Mouse (Mus musculus): ENCODE measurements at regions not wholly inside any gene's neighbourhood (a gene's known extent, or its start where the extent isn't known, plus 50 kb on each side); places are given as distances from the start of the nearest gene placed in this dataset.

DNA sequence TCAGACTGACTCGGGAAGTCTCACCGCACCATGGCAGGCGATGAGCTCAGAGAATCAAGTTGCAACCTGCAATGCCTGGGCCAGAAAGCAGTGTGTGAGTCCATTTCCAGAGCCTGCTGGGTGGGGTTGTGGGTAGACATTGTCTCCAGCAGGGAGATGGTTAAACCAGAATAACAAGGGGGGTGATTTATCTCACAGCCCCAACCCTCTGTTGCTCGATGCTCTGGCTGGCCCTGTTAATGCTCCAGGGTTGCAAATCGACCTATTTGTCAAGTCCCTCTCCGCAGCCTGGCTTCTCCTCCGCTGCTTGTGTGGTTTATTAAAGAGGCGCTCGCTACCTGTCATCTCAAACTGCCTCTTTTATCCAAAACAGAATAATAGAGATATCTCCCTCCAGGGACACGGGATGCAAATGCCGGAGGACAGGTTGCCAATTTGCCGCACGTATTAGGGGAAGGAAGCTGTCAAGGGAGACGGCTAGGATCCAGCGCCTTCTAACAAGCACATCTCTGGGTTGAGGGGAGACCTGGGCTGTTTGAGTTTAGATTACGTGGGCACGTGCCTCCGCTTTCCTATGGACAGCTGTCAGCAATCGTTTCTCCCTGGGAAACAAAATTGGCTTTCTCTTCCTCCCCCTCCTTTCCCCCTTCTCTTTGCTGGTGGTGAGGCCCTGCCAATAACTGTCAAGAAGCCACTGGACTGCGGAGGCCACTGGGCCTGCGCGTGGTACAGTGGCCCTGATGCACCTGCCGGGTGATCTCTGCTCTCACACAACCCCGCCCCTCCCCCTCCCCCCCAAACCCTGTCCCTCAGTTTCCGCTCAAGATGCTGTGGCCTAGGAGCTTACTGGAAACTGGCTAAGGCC lies 57.4 kb upstream of the Pitx1 start:
- H3K27ac ChIP-seq (ENCODE audit: low read depth, low read length) = no peak overlapping the region
- DNase-seq (ENCODE audit: low spot score) = peak; percentile 13
- no peaks in the 10 kb centered on the region for H3K9me3 ChIP-seq (ENCODE audit: control insufficient read depth, low read length)
- 63% methylated on average over 25 of the region's 25 CpGs for WGBS
- H3K4me3 ChIP-seq (ENCODE audit: low read depth, low read length) = no peak overlapping the region
- no peak overlapping the region for H3K4me2 ChIP-seq (replicated peaks; ENCODE audit: low read depth, low read length)
- H3K36me3 ChIP-seq (ENCODE audit: control insufficient read depth, insufficient read depth, low read length) = no peaks in the 10 kb centered on the region
- H3K27me3 ChIP-seq (ENCODE audit: control insufficient read depth, insufficient read depth, low read length) = no peaks in the 10 kb centered on the region
- no peaks in the 10 kb centered on the region for H3K4me1 ChIP-seq (replicated peaks; ENCODE audit: control insufficient read depth, insufficient read depth, low read length)
- H3K9ac ChIP-seq (ENCODE audit: low read depth, low read length) = no peak overlapping the region
- ATAC-seq (ENCODE audit: low FRiP score) = peak; percentile 43; the same call in 1 of the 2 replicates

DNA sequence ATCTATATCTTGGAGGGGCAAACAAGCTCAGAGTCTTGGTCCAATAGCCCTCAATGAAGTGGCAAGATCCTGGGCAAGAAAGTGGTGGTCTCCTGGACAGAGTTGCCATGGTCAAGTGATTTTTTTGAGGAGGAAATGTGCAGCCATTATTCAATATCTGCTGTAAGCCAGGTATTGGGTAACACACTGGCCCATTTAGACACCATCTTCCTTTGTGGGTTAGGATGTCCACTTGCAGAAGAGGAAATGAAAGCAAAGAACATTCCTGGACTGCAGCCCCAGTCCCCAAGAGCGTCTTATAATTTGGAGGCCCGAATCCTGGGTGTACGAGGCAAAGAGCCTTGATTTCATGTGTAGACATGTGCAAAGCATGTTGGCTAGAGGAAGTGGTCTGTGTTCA lies 56.3 kb upstream of the Pitx1 start:
- Histone ChIP-seq H3K4me3 (ENCODE audit: low read depth, low read length) (no peak overlapping the region), H3K36me3 (ENCODE audit: control insufficient read depth, insufficient read depth, low read length) (no peaks in the 10 kb centered on the region), H3K9me3 (ENCODE audit: control insufficient read depth, low read length) (no peaks in the 10 kb centered on the region), H3K27ac (ENCODE audit: low read depth, low read length) (no peak overlapping the region), H3K4me2 (replicated peaks; ENCODE audit: low read depth, low read length) (no peak overlapping the region), H3K4me1 (replicated peaks; ENCODE audit: control insufficient read depth, insufficient read depth, low read length) (no peaks in the 10 kb centered on the region), H3K9ac (ENCODE audit: low read depth, low read length) (no peak overlapping the region), H3K27me3 (ENCODE audit: control insufficient read depth, insufficient read depth, low read length) (no peaks in the 10 kb centered on the region)
- ATAC-seq (ENCODE audit: low FRiP score) = no peak
- WGBS = 91% methylated on average over 3 of the region's 3 CpGs
- DNase-seq (ENCODE audit: low spot score) = no peak

DNA sequence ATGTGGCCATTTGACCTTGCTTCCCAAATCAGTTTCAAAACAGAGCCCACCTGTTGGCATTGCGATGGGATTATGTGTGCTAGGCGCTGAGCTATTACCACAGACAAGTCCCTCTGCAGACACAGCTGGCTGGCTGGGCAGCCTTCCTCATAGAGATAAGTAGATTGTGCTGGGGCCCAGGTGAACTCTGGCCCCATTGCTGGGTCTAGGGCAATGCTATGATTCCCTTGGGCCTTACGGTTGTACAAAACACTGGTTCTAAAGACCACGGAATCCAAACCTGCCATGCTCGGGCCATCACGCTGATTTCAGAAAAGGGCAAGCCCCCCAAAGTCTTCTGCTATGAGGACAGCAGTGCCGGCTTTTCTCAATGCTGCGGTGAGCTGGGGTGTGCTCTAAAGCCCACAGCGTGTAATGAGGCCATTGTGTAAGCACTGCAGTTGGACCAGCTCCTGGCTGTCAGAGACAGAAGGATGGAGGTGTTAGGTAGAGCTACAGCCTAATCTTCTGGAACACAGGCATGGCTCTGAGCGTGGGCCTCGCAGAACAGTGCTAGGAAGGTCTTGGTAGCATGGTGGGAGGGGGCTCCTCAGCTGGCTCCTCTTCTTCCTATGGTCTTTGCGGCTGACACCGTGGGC lies 51.2 kb upstream of the Pitx1 start:
- Histone ChIP-seq H3K4me1 (replicated peaks; ENCODE audit: control insufficient read depth, insufficient read depth, low read length) (no peaks in the 10 kb centered on the region), H3K9me3 (ENCODE audit: control insufficient read depth, low read length) (no peaks in the 10 kb centered on the region), H3K36me3 (ENCODE audit: control insufficient read depth, insufficient read depth, low read length) (no peaks in the 10 kb centered on the region), H3K27ac (ENCODE audit: low read depth, low read length) (no peak overlapping the region), H3K27me3 (ENCODE audit: control insufficient read depth, insufficient read depth, low read length) (no peaks in the 10 kb centered on the region), H3K4me3 (ENCODE audit: low read depth, low read length) (no peak overlapping the region), H3K4me2 (replicated peaks; ENCODE audit: low read depth, low read length) (no peak overlapping the region), H3K9ac (ENCODE audit: low read depth, low read length) (no peak overlapping the region)
- ATAC-seq (ENCODE audit: low FRiP score) (no peak), DNase-seq (ENCODE audit: low spot score) (no peak)
- WGBS = 89% methylated on average over 13 of the region's 13 CpGs
